Mouse (Mus musculus) embryonic facial prominence, embryonic 13.5 days (tissue): ENCODE data around the gene Pfkfb4. TPM values are rescaled to one million over a fixed set of nuclear protein-coding genes. Genes with fewer than 3 reads are reported as not detected.

Source experiments
- ATAC-seq: fragments of 200-750 bp; cut with Nextera tagmentation; 2 replicates; pipeline ENCODE4 v1.8.0; 2017; ENCODE audit warnings: low read depth; ENCODE audit not compliant: insufficient number of reproducible peaks, insufficient read depth, low FRiP score, low TSS enrichment
- H3K27ac ChIP-seq: fragments of 300-500 bp; sonication (generic); 2 replicates; pipeline ENCODE4 v1.5.1; 2015; ENCODE audit warnings: moderate library complexity, mild to moderate bottlenecking, inconsistent platforms
- H3K27me3 ChIP-seq: fragments of 300-500 bp; sonication (generic); 2 replicates; pipeline ENCODE4 v1.6.1; 2015; ENCODE audit warnings: mild to moderate bottlenecking, inconsistent platforms
- H3K36me3 ChIP-seq: fragments of 300-500 bp; sonication (generic); 2 replicates; pipeline ENCODE4 v1.6.1; 2015; ENCODE audit warnings: mild to moderate bottlenecking, inconsistent platforms
- H3K4me1 ChIP-seq: fragments of 300-500 bp; sonication (generic); 2 replicates; pipeline ENCODE4 v1.6.1; 2015; ENCODE audit warnings: inconsistent platforms
- H3K4me2 ChIP-seq: fragments of 300-500 bp; sonication (generic); 2 replicates; pipeline ENCODE4 v1.6.1; 2015; ENCODE audit warnings: moderate library complexity, mild to moderate bottlenecking, inconsistent platforms
- H3K4me3 ChIP-seq: fragments of 300-500 bp; sonication (generic); 2 replicates; pipeline ENCODE4 v1.5.1; 2015; ENCODE audit warnings: mild to moderate bottlenecking, inconsistent platforms
- H3K9ac ChIP-seq: fragments of 300-500 bp; sonication (generic); 2 replicates; pipeline ENCODE4 v1.6.1; 2015; ENCODE audit warnings: mild to moderate bottlenecking, inconsistent platforms
- H3K9me3 ChIP-seq: fragments of 300-500 bp; sonication (generic); 2 replicates; pipeline ENCODE4 v1.6.1; 2016; ENCODE audit warnings: inconsistent platforms
- WGBS: fragments of 180-500 bp; shearing (Covaris S2); methylation state at CpG from one replicate; pipeline ENCODE4 v1.1.7; 2015; ENCODE audit warnings: mixed read lengths; 5-methylcytosine and 5-hydroxymethylcytosine counted together
- polyA plus RNA-seq: library from polyadenylated mRNA; unstranded; fragments of >200 nt; fragmentation: Nextera tagmentation; extraction: Ambion mirVana; gene quantifications from 2 replicates; pipeline ENCODE4 v1.2.1, GENCODE M21; 2015

Gene Pfkfb4
- 17.1 and 19.0 TPM in 2 replicates for polyA plus RNA-seq

DNA sequence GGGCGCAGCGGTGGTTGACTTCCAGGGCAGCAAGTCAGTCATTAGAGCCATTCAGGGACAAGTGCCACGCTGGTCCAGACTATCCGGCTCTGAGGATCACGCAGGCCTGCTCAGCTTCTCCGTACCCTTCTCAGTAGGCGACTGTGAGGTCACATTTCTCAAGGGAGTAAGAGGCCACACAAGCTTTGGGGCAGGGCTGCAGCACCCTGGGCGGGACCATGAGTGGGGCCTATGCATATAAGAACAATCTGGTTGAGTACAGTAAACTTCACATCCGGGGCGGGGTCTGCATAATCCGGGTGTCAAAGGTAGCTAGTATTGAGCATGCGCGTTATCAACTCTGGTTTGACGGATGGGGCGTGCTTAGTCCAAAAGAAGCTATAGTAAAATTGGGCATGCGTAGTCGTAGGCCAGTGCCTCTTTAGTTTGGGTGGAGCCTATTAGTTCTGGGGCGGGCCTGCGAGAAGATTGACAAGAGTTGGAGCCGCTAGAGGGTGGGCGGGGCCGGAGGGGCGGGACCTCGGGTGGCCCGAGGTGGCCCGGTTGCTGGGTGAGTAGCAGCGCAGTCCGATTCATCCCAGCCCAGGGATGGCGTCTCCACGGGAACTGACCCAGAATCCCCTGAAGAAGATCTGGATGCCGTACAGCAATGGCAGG lies at the start of gene Pfkfb4:
TSS of gene Pfkfb4 (plus strand) at position 351 of the 657 bp plus-strand sequence.
- Histone ChIP-seq H3K9me3 (no peaks in the 10 kb centered on the region), H3K4me2 (peak within 1 kb of the TSS; percentile 87), H3K9ac (peak within 1 kb of the TSS; percentile 80), H3K36me3 (peaks cover 2% of the 10 kb centered on the region; the same call in 1 of the 2 replicates), H3K27me3 (no peaks in the 10 kb centered on the region), H3K27ac (peak within 1 kb of the TSS; percentile 95), H3K4me3 (peak within 1 kb of the TSS; percentile 63), H3K4me1 (peaks cover 70% of the 10 kb centered on the region)
- 2% methylated on average over 31 of the region's 31 CpGs for WGBS
- peak; percentile 95 for ATAC-seq

DNA sequence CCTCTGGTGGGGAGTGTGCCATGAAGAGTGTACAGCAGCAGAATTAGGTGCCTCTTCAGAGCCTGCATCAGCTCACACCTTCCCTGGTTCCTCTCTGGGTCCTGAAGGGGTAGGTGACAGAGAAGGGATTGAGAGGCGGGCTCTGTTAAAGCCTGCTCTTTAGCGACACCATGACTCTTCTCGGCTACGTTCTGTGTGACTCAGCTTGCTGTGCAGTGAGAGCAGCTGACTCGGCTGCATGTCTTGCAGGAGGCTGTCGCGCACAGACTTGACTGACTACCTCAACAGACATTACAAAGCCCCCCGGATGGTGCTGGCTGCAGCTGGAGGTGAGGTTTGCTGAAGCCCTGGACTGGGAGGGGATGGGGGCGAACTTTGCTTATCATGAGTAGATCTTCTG lies 46.5 kb upstream of the Pfkfb4 start:
- Histone ChIP-seq H3K9ac (no peak overlapping the region), H3K4me3 (no peak overlapping the region), H3K4me2 (no peak overlapping the region), H3K9me3 (no peaks in the 10 kb centered on the region), H3K4me1 (peaks cover 30% of the 10 kb centered on the region), H3K27me3 (no peaks in the 10 kb centered on the region), H3K27ac (no peak overlapping the region), H3K36me3 (peaks cover 94% of the 10 kb centered on the region)
- WGBS: 73% methylated on average over 9 of the region's 9 CpGs
- ATAC-seq: no peak

GRCm38 (mm10) chr9:108945608-108946007 lies 46.0 kb upstream of the Pfkfb4 start:
- WGBS: 86% methylated on average over 5 of the region's 5 CpGs
- ATAC-seq: no peak
- H3K36me3 ChIP-seq: peaks cover 94% of the 10 kb centered on the region

GRCm38 (mm10) chr9:108949231-108949966 lies 42.2 kb upstream of the Pfkfb4 start:
- Histone ChIP-seq H3K9ac (peak overlapping the region; percentile 52), H3K27me3 (peaks cover 11% of the 10 kb centered on the region), H3K27ac (peak overlapping the region; percentile 98), H3K4me1 (peaks cover 57% of the 10 kb centered on the region), H3K9me3 (no peaks in the 10 kb centered on the region), H3K36me3 (peaks cover 71% of the 10 kb centered on the region), H3K4me2 (peak overlapping the region; percentile 33), H3K4me3 (0 out of 2 replicates have a peak overlapping the region, but pooled peaks have one; percentile 3)
- ATAC-seq: peak; percentile 84
- WGBS: 20% methylated on average over 13 of the region's 13 CpGs

More at GRCm38 (mm10) chr9:108945608-108946007, 46.0 kb upstream of the Pfkfb4 start:
- Histone ChIP-seq H3K4me2 (no peak overlapping the region), H3K9ac (no peak overlapping the region), H3K4me1 (peaks cover 35% of the 10 kb centered on the region), H3K27ac (no peak overlapping the region), H3K4me3 (no peak overlapping the region), H3K27me3 (no peaks in the 10 kb centered on the region), H3K9me3 (no peaks in the 10 kb centered on the region)

DNA sequence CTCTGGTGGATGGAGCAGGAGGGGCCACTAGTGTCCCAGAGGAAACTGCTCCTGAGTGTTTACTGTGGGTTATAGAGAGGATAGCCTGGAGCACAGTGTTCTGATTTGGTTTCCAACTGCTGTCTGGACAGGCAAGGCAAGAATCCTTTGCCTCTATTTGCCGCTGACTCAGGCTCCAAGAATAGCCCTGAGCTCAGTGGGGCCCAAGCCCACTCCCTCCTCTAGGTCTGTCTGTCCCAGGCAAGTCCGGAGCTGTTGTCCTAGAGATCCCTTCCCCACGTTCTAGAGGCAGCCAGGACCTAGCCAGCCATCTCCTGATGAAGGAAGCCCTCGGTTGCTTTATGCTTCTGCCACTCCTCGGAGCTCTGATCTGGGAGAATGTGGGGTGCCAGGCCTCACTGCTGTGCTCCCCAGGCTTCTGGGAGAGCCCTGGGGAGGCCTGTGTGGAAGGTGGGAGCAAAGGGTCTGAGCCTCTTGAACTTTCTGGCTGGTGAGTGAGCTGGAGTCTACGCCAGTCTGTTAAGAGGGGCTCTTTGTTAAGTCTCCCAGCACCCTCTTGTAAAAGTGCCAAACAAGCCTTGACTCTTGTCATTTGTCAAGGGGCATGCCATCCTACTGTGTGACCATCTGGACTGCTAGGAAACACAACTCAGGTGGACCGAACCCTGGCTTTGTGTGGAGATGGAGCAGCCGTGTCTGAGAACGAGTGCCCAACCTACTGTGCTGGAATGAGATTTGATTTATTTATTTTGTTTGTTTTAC lies 41.4 kb upstream of the Pfkfb4 start:
- Histone ChIP-seq H3K27me3 (peaks cover 11% of the 10 kb centered on the region), H3K36me3 (peaks cover 63% of the 10 kb centered on the region), H3K27ac (peak overlapping the region; percentile 98), H3K4me1 (peaks cover 64% of the 10 kb centered on the region), H3K4me3 (no peak overlapping the region), H3K9ac (peak overlapping the region; percentile 52), H3K4me2 (peak overlapping the region; percentile 33), H3K9me3 (no peaks in the 10 kb centered on the region)
- 61% methylated on average over 9 of the region's 9 CpGs for WGBS
- ATAC-seq: no peak

- ATAC-seq: no peak
- Histone ChIP-seq H3K27me3 (peaks cover 11% of the 10 kb centered on the region), H3K4me1 (peaks cover 56% of the 10 kb centered on the region), H3K4me3 (peak within 1 kb of the TSS; percentile 41), H3K27ac (peak within 1 kb of the TSS; percentile 44; the same call in 1 of the 2 replicates), H3K9ac (peak within 1 kb of the TSS; percentile 68), H3K4me2 (peak within 1 kb of the TSS; percentile 59), H3K9me3 (no peaks in the 10 kb centered on the region), H3K36me3 (peaks cover 33% of the 10 kb centered on the region)
- 7% methylated on average over 15 of the region's 15 CpGs for WGBS
Observed at GRCm38 (mm10) chr9:108953081-108953636, 38.4 kb upstream of the Pfkfb4 start, which contains the start of gene Col7a1. Col7a1 (plus strand) TSS chr9:108953586.

- Histone ChIP-seq H3K36me3 (peaks cover 16% of the 10 kb centered on the region), H3K4me2 (no peak overlapping the region), H3K4me3 (no peak overlapping the region), H3K9ac (no peak overlapping the region), H3K9me3 (no peaks in the 10 kb centered on the region), H3K27me3 (peaks cover 11% of the 10 kb centered on the region), H3K4me1 (peaks cover 36% of the 10 kb centered on the region), H3K27ac (no peak overlapping the region)
- 88% methylated on average over 11 of the region's 11 CpGs for WGBS
- ATAC-seq: no peak
Observed at GRCm38 (mm10) chr9:108955241-108955640, 36.3 kb upstream of the Pfkfb4 start.

DNA sequence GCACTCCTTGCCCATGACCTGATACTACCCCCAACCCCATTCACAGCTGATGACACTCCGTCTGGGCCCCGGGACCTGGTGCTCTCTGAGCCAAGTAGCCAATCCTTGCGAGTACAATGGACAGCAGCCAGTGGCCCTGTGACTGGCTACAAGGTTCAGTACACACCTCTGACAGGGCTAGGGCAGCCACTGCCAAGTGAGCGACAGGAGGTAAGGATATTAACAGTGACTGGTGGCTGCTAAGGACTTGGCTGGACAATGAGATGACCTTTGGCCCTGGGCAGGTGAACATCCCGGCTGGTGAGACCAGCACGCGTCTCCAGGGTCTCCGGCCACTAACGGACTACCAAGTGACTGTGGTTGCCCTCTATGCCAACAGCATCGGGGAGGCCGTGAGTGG lies 35.7 kb upstream of the Pfkfb4 start:
- H3K4me3 ChIP-seq: no peak overlapping the region
- no peak for ATAC-seq
- H3K36me3 ChIP-seq: peaks cover 13% of the 10 kb centered on the region
- peaks cover 11% of the 10 kb centered on the region for H3K27me3 ChIP-seq
- peaks cover 31% of the 10 kb centered on the region for H3K4me1 ChIP-seq
- no peak overlapping the region for H3K9ac ChIP-seq
- WGBS: 92% methylated on average over 11 of the region's 11 CpGs
- no peak overlapping the region for H3K27ac ChIP-seq
- no peaks in the 10 kb centered on the region for H3K9me3 ChIP-seq
- no peak overlapping the region for H3K4me2 ChIP-seq

DNA sequence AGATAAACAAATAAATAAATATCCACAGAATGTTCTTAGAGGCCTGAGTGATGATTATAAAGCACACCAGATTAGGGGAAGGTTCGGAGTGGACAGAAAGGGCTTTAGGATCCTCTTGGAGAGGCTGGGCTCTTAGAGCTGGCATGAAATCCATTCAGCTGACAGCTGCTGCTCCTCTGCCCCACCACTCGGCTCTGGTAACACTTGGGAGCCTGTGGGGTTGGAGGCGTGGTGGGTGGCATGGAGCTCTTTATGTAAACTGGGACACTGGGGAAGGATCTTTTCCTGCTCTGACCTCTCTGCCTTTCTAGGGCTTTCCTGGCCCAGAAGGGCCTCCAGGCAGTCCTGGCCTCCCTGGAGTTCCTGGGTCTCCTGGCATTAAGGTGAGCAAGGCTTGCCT lies 28.0 kb upstream of the Pfkfb4 start:
- no peaks in the 10 kb centered on the region for H3K9me3 ChIP-seq
- no peaks in the 10 kb centered on the region for H3K27me3 ChIP-seq
- H3K4me3 ChIP-seq: no peak overlapping the region
- H3K9ac ChIP-seq: no peak overlapping the region
- no peaks in the 10 kb centered on the region for H3K4me1 ChIP-seq
- H3K4me2 ChIP-seq: no peak overlapping the region
- peaks cover 62% of the 10 kb centered on the region for H3K36me3 ChIP-seq
- H3K27ac ChIP-seq: no peak overlapping the region
- no peak for ATAC-seq
- whole genome bisulfite sequencing: 72% methylated on average over 3 of the region's 3 CpGs

DNA sequence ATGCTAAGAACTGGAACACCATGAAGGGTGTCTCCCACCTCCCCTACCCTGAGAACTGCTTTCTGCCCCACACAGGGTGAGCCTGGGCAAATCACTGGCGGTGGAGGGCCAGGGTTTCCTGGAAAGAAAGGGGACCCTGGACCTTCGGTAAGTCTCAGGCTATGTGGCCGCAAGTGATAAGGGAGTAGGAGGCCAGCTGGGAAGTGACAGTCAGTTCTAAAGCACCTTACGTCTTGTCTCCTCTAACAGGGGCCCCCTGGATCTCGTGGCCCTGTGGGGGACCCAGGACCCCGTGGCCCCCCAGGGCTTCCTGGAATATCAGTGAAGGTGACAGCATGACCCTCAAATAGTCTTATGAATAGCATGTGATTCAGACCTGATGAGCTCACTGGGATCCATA lies 27.2 kb upstream of the Pfkfb4 start:
- H3K4me3 ChIP-seq: no peak overlapping the region
- H3K36me3 ChIP-seq: peaks cover 69% of the 10 kb centered on the region
- H3K9me3 ChIP-seq: no peaks in the 10 kb centered on the region
- no peaks in the 10 kb centered on the region for H3K4me1 ChIP-seq
- ATAC-seq: no peak
- no peaks in the 10 kb centered on the region for H3K27me3 ChIP-seq
- no peak overlapping the region for H3K4me2 ChIP-seq
- WGBS: 83% methylated on average over 6 of the region's 6 CpGs
- H3K27ac ChIP-seq: no peak overlapping the region
- H3K9ac ChIP-seq: no peak overlapping the region

GRCm38 (mm10) chr9:108970623-108971022 lies 21.0 kb upstream of the Pfkfb4 start:
- Histone ChIP-seq H3K4me1 (no peaks in the 10 kb centered on the region), H3K9ac (no peak overlapping the region), H3K36me3 (peaks cover 68% of the 10 kb centered on the region), H3K27me3 (no peaks in the 10 kb centered on the region), H3K4me2 (no peak overlapping the region), H3K4me3 (no peak overlapping the region), H3K9me3 (no peaks in the 10 kb centered on the region), H3K27ac (no peak overlapping the region)
- WGBS: 85% methylated on average over 8 of the region's 8 CpGs
- ATAC-seq: no peak
